Mouse (Mus musculus) naive thymus-derived CD4-positive, alpha-beta T cell, adult 2 months (primary cell): ENCODE data around the gene Specc1.

ENCODE experiments used
- DNase-seq: peaks from one replicate; pipeline ENCODE4 v3.0.0-alpha.2; 2011; ENCODE audit warnings: low read depth

Specc1 gene

GRCm38 (mm10) chr11:62050356-62051330 lies 94.1 kb downstream of the Specc1 start:
- DNase-seq = no peak

DNA sequence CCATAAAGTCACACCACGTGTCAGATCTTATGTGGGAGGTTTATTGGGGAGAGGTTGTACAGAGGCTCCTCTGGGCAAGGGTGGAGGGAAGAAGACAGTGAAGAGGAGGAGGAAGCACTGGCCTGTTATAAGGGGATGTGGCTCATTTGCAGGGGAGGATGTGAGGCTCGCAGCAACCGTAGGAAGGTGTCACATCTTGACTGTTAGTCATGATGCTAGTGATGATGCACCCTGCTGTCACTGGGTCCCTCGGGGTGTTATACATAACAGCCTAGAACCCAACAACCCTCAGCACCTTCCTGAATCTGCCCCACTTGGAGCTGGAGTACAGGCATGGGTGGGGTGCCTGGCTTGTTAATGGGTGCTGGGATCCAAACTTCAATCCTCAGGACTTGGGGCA lies 94.9 kb downstream of the Specc1 start:
- no peak for DNase-seq

GRCm38 (mm10) chr11:62053928-62054327 lies 97.4 kb downstream of the Specc1 start:
- DNase-seq = no peak

GRCm38 (mm10) chr11:62064565-62064964 lies 108.0 kb downstream of the Specc1 start:
- DNase-seq = no peak

DNA sequence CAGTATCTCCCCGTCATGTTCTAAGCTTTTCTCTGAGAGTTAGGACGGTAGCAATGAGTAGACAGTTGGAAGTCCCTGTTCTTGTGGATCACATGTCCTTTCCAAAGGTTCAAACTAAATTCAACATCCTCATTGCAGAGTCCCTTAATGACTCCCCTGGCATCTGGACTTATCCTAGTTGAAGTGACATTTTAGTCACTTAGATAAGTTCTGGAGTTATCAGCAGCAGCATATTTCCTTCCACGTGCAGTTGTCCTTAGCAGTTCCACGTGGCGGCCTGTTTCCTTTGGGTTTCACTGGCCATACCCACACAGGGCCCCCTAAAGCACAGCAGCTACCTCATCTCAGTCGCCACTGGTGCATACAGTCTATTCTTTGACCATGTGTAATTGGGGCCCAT lies 109.1 kb downstream of the Specc1 start:
- DNase-seq = no peak

DNA sequence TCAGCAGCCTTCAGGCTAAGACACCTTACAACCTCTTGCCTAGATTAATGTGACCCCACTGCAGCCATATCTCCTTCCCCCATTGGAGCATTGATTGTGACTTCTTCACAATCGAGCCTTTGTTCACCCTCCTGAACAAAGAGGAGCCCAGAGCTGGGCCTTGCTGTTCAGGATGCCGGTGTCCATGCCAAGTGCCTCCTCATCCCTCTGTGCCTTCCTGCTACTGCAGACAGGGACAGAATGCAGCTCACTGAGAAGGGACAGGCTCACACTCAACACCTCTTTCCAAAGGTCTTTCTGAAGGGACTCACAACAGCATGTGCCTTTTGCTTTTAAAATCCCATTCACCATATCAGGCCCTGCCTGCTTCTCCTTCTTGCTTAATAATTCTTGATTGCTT lies 113.0 kb downstream of the Specc1 start:
- DNase-seq = no peak

GRCm38 (mm10) chr11:62070206-62070605 lies 113.6 kb downstream of the Specc1 start:
- no peak for DNase-seq

DNA sequence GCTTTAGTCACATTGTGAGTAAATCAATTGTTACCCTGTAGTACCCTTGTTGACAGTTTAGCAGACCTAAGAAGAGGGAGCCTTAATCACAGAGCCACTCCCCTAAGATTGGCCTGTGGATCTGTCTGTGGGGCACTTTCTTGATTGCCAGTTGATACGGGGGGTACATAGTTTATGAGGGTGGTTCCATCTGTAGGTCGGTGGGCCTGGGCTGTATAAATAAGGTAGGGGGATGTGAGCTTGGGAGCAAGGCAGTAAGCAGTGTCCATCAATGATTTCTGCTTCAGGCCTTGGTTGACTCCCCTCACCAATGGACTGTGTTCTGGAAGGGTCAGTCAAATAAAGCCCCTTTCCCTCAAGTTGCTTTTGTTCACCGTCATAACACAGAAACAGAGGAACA lies 115.8 kb downstream of the Specc1 start:
- DNase-seq = no peak

DNA sequence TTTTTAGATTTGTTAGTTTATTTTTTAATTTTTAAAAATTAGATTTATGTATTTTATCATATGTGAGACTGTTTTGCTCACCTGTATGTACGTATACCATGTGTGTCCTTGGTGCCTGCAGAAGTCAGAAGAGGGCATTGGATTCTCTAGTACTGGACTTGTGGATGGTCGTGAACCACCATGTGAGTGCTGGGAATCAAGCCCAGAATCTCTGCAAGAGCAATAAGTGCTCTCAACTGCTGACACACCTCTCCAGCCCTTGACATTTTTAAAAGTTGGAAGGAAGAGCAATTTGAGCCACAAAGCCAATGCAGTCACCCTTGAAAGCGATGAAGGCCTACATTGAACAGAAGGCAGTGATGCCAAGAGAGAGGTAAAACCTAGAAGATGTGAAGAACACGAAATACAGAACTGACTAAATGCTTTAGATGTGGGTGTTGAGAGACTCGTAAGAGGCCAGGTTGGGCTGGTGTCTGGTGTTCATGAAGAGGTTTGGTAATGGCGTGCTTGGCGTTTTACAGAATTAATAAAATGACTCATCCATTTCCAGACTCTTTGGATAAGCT lies 117.1 kb downstream of the Specc1 start:
- no peak for DNase-seq

DNA sequence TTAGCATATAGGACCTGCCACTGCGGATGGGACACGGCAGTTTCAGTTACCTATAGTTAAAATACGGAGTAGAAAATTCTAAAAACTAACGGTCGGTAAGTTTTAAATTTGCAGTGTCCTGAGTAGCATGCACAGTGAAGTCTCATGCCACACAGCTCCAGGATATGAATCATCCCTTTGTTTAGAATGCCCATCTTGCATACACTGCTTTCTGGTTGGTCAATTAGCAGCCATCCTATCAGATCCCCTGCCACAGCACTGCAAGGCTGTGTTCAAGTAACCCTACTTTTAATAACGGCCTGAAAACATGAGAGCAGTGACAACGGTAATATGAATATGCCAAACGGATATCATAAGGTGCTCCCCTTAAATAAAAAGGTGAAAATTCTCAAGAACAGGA lies 118.0 kb downstream of the Specc1 start:
- no peak for DNase-seq

DNA sequence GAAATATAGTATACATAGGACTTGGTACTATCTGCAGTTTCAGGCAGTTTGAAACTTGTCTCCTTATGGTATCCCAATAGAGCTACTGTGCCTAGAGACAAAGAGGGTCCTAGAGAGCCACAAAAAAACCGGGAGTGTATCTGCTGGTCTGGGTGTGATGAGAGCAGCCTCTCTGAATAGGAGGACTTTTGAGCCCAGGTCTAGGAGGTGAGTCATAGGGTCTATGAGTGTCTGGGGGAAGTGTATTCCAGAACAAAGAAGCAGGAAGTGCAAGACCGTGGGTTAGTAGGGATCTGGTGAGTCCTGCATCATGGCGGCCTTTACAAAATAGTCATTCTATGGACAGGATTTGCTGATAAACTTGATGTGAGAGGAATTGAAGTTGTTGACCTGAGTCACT lies 118.5 kb downstream of the Specc1 start:
- no peak for DNase-seq

DNA sequence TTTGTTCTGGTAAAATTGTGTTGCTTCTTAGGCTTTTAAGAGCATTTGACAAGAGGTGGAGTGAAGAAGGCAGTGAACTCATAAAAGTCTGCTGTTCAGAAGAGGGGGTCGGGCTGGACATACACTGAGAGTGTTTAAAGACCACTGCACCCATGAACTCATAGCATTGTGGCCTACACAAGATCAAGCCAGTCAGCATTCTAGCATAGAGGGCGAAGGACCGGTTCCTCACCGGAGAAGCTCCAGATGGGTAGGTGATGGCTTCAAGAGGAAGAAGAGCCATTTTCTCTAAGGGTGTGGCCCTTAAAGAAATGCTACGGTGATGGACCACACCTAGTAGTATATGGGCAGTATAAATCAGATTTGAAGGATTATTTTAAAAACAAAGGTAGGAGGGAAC lies 119.0 kb downstream of the Specc1 start:
- no peak for DNase-seq

GRCm38 (mm10) chr11:62076345-62077156 lies 120.0 kb downstream of the Specc1 start:
- peak; percentile 46 for DNase-seq

DNA sequence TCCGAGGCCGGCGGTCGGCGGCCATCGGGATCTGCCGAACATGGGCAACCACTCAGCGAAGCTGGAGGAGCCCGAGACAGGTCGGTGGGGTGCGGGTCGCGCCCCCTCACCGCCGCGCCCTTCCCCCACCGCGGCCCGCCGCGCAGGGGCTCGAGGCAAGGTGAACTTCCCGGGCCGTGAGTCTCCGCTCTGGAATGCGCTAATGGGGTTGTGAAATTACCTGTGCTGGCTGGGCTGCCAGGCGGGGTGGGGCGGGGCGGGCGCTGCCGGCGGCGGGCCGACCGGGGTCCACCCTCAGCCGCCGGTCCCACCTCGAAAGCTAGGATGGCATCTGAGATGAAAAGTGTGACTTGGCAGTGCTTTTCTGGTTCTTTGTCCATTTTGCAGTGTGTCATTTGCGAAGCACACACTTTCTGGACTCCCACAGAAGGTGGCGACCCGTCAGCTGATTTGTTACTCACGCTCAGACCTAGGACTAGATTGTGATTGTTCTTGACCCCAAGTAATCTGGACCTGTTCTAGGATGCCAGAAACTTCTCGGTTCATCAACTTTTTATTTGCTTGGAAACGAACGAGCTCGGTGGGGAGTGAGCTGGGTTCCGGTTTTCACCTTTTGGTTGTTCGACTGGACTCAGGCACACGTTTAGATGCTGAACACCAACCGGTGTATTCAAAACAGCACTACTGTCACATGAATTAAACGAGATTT lies 120.7 kb downstream of the Specc1 start:
- DNase-seq = peak; percentile 20

DNA sequence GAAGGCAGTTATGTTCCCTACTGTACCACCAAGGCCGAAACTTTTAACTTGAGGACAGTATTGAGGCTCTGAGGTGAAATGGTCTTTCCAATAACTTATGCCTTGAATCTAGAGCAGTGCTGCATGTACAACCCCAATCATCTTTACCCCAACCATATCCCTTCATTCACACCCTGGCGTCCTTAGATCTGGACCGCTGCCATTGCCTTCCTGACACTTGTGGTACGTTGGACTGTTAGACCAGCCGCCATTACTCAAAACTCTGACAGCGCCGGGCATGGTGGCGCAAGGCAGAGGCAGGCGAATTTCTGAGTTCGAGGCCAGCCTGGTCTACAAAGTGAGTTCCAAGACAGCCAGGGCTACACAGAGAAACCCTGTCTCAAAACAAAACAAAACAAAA lies 121.8 kb downstream of the Specc1 start:
- no peak for DNase-seq

DNA sequence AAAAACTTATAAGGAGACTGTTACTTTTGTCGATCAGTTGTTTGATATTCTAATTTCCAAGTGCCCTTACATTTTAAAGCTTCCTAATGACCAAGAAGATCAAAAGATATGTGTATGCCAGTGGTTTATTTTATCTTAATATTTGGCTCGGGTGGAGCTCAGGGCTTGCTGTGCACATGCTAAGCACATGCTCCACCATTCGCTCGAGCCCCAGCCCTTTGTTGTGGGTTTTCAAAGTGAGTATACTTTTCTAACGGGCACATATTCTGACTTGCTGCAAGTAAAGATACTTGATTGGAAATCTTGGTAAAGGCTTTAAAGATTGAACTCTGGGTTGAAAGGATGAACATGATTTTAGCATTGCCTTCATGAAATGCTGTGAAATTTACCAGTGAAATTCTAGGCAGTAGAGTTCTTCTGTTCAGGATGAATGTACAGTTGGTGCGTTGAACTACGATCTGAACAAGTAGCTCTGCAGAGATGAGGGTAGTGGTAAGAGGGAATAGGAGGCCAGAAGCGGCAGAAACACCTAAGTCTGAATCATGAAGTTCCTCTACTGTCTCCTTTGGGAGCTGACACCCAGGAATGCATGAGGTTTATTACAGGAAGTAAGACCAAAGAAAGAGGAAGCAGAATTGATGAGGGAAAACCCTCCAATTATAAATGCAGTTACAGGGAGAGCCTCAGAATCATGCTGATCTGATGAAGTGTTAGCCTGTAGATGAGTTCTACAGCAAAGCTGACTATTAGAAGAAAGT lies 122.7 kb downstream of the Specc1 start:
- DNase-seq = peak; percentile 55

GRCm38 (mm10) chr11:62080476-62080875 lies 123.9 kb downstream of the Specc1 start:
- no peak for DNase-seq

- DNase-seq = no peak
Measured at GRCm38 (mm10) chr11:62086648-62087047, 130.1 kb downstream of the Specc1 start.

DNA sequence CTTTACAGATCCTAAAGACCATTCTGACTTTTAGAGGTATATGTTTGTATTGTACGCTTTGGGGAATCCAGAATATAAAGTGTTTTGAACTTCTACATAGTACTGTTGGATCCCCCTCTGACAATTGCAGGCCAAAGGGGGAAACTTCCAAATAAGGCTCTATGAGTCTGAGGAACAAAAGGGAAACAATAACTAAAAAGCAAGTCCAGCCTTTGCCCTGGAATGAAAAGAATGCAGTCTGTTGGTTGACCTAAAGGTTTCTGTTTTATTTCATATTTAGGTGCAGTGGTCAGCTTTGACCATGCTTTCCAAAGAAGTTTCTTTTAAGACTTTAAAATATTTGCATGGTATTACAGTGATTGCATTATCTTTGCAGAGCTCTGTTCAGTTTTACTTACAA lies 130.5 kb downstream of the Specc1 start:
- no peak for DNase-seq

GRCm38 (mm10) chr11:62088651-62089050 lies 132.1 kb downstream of the Specc1 start:
- no peak for DNase-seq

- no peak for DNase-seq
Measured at GRCm38 (mm10) chr11:62090321-62090720, 133.8 kb downstream of the Specc1 start.
